Mouse (Mus musculus): ENCODE data around the gene Hey2. TPM values are rescaled to one million over a fixed set of nuclear protein-coding genes. Genes with fewer than 3 reads are reported as not detected.

Hey2 gene
- polyA plus RNA-seq, 1 experiment from 2014 or later, result 3.1 TPM

GRCm38 (mm10) chr10:30840824-30841223 is 1.8 kb downstream of the Hey2 start:
- Histone ChIP-seq H3K4me3 (ENCODE audit: low read depth, low read length) (peak overlapping the region; percentile 56; the same call in 1 of the 2 replicates), H3K27ac (ENCODE audit: low read depth, low read length) (no peak overlapping the region), H3K4me1 (ENCODE audit: control insufficient read depth, insufficient read depth, low read length) (peaks cover 16% of the 10 kb centered on the region), H3K9ac (ENCODE audit: low read length) (no peak overlapping the region), H3K9me3 (replicated peaks; ENCODE audit: control insufficient read depth, low read length) (no peaks in the 10 kb centered on the region), H3K4me2 (ENCODE audit: low read length) (peak overlapping the region; percentile 80), H3K27me3 (replicated peaks; ENCODE audit: control insufficient read depth, insufficient read depth, low read length) (peaks cover 36% of the 10 kb centered on the region), H3K36me3 (ENCODE audit: control insufficient read depth, insufficient read depth, low read length) (no peaks in the 10 kb centered on the region)
- DNase-seq (ENCODE audit: low spot score) (no peak), ATAC-seq (no peak)
- 78% methylated on average over 5 of the region's 5 CpGs for WGBS

- Histone ChIP-seq H3K27me3 (replicated peaks; ENCODE audit: control insufficient read depth, insufficient read depth, low read length) (peaks cover 11% of the 10 kb centered on the region), H3K4me2 (ENCODE audit: low read length) (no peak overlapping the region), H3K27ac (ENCODE audit: low read depth, low read length) (no peak overlapping the region), H3K4me3 (ENCODE audit: low read depth, low read length) (no peak overlapping the region), H3K4me1 (ENCODE audit: control insufficient read depth, insufficient read depth, low read length) (peaks cover 2% of the 10 kb centered on the region; the same call in 1 of the 2 replicates), H3K36me3 (ENCODE audit: control insufficient read depth, insufficient read depth, low read length) (no peaks in the 10 kb centered on the region), H3K9me3 (replicated peaks; ENCODE audit: control insufficient read depth, low read length) (no peaks in the 10 kb centered on the region), H3K9ac (ENCODE audit: low read length) (no peak overlapping the region)
- 6% methylated on average over 1 of the region's 1 CpGs for WGBS
- ATAC-seq, result no peak
- peak; percentile 60 for DNase-seq (ENCODE audit: low spot score)
These were observed 4.4 kb downstream of the Hey2 start for GRCm38 (mm10) chr10:30838188-30838587.

GRCm38 (mm10) chr10:30825049-30825448 is 17.6 kb downstream of the Hey2 start:
- WGBS, result 8% methylated on average over 1 of the region's 1 CpGs
- ATAC-seq, result peak; percentile 74; the same call in 1 of the 2 replicates
- peak; percentile 78 for DNase-seq (ENCODE audit: low spot score)

GRCm38 (mm10) chr10:30810967-30811293 is 31.7 kb downstream of the Hey2 start:
- H3K27ac ChIP-seq (ENCODE audit: low read depth, low read length), result 0 out of 2 replicates have a peak overlapping the region, but pooled peaks have one; percentile 6
- peak overlapping the region; percentile 13; the same call in 1 of the 2 replicates for H3K9ac ChIP-seq (ENCODE audit: low read length)
- ATAC-seq (peak; percentile 96), DNase-seq (ENCODE audit: low spot score) (peak; percentile 95)
- H3K36me3 ChIP-seq (ENCODE audit: control insufficient read depth, insufficient read depth, low read length), result no peaks in the 10 kb centered on the region
- no peaks in the 10 kb centered on the region for H3K4me1 ChIP-seq (ENCODE audit: control insufficient read depth, insufficient read depth, low read length)
- WGBS, result 12% methylated on average over 11 of the region's 11 CpGs
- no peaks in the 10 kb centered on the region for H3K27me3 ChIP-seq (replicated peaks; ENCODE audit: control insufficient read depth, insufficient read depth, low read length)
- no peaks in the 10 kb centered on the region for H3K9me3 ChIP-seq (replicated peaks; ENCODE audit: control insufficient read depth, low read length)
- H3K4me2 ChIP-seq (ENCODE audit: low read length), result peak overlapping the region; percentile 33
- H3K4me3 ChIP-seq (ENCODE audit: low read depth, low read length), result peak overlapping the region; percentile 28

More at GRCm38 (mm10) chr10:30825049-30825448, 17.6 kb downstream of the Hey2 start:
- Histone ChIP-seq H3K9me3 (replicated peaks; ENCODE audit: control insufficient read depth, low read length) (no peaks in the 10 kb centered on the region), H3K4me2 (ENCODE audit: low read length) (no peak overlapping the region), H3K36me3 (ENCODE audit: control insufficient read depth, insufficient read depth, low read length) (no peaks in the 10 kb centered on the region), H3K4me1 (ENCODE audit: control insufficient read depth, insufficient read depth, low read length) (no peaks in the 10 kb centered on the region), H3K27ac (ENCODE audit: low read depth, low read length) (no peak overlapping the region), H3K4me3 (ENCODE audit: low read depth, low read length) (no peak overlapping the region), H3K27me3 (replicated peaks; ENCODE audit: control insufficient read depth, insufficient read depth, low read length) (no peaks in the 10 kb centered on the region), H3K9ac (ENCODE audit: low read length) (no peak overlapping the region)

- H3K27me3 ChIP-seq (replicated peaks; ENCODE audit: control insufficient read depth, insufficient read depth, low read length), result no peaks in the 10 kb centered on the region
- H3K4me2 ChIP-seq (ENCODE audit: low read length), result peak overlapping the region; percentile 33
- ATAC-seq, result peak; percentile 55
- H3K9ac ChIP-seq (ENCODE audit: low read length), result peak overlapping the region; percentile 13; the same call in 1 of the 2 replicates
- no peaks in the 10 kb centered on the region for H3K4me1 ChIP-seq (ENCODE audit: control insufficient read depth, insufficient read depth, low read length)
- 30% methylated on average over 9 of the region's 9 CpGs for WGBS
- H3K4me3 ChIP-seq (ENCODE audit: low read depth, low read length), result peak overlapping the region; percentile 28
- H3K27ac ChIP-seq (ENCODE audit: low read depth, low read length), result 0 out of 2 replicates have a peak overlapping the region, but pooled peaks have one; percentile 6
- no peaks in the 10 kb centered on the region for H3K36me3 ChIP-seq (ENCODE audit: control insufficient read depth, insufficient read depth, low read length)
- peak; percentile 40 for DNase-seq (ENCODE audit: low spot score)
- H3K9me3 ChIP-seq (replicated peaks; ENCODE audit: control insufficient read depth, low read length), result no peaks in the 10 kb centered on the region
These were observed 32.2 kb downstream of the Hey2 start for GRCm38 (mm10) chr10:30810247-30810966.

- Histone ChIP-seq H3K4me3 (ENCODE audit: low read depth, low read length) (peak overlapping the region; percentile 77), H3K9me3 (replicated peaks; ENCODE audit: control insufficient read depth, low read length) (no peaks in the 10 kb centered on the region), H3K27me3 (replicated peaks; ENCODE audit: control insufficient read depth, insufficient read depth, low read length) (no peaks in the 10 kb centered on the region), H3K36me3 (ENCODE audit: control insufficient read depth, insufficient read depth, low read length) (no peaks in the 10 kb centered on the region), H3K4me1 (ENCODE audit: control insufficient read depth, insufficient read depth, low read length) (peaks cover 2% of the 10 kb centered on the region; the same call in 1 of the 2 replicates), H3K4me2 (ENCODE audit: low read length) (peak overlapping the region; percentile 65), H3K9ac (ENCODE audit: low read length) (peak overlapping the region; percentile 92), H3K27ac (ENCODE audit: low read depth, low read length) (peak overlapping the region; percentile 96)
- no peak; the same call in 1 of the 2 replicates for ATAC-seq
- WGBS, result 36% methylated on average over 7 of the region's 7 CpGs
- peak; percentile 38 for DNase-seq (ENCODE audit: low spot score)
These were observed 38.9 kb downstream of the Hey2 start for GRCm38 (mm10) chr10:30803587-30804253.

GRCm38 (mm10) chr10:30802681-30803586 is 39.7 kb downstream of the Hey2 start, which contains the start of gene Ncoa7:
Ncoa7 (minus strand) TSS chr10:30803326.
- no peaks in the 10 kb centered on the region for H3K36me3 ChIP-seq (ENCODE audit: control insufficient read depth, insufficient read depth, low read length)

GRCm38 (mm10) chr10:30802033-30802432 is 40.6 kb downstream of the Hey2 start:
- H3K4me3 ChIP-seq (ENCODE audit: low read depth, low read length), result peak overlapping the region; percentile 77
- ATAC-seq (peak; percentile 1; the same call in 1 of the 2 replicates), DNase-seq (ENCODE audit: low spot score) (peak; percentile 55)
- no peaks in the 10 kb centered on the region for H3K36me3 ChIP-seq (ENCODE audit: control insufficient read depth, insufficient read depth, low read length)
- peak overlapping the region; percentile 65 for H3K4me2 ChIP-seq (ENCODE audit: low read length)
- H3K4me1 ChIP-seq (ENCODE audit: control insufficient read depth, insufficient read depth, low read length), result peaks cover 2% of the 10 kb centered on the region; the same call in 1 of the 2 replicates
- H3K9ac ChIP-seq (ENCODE audit: low read length), result peak overlapping the region; percentile 92
- H3K9me3 ChIP-seq (replicated peaks; ENCODE audit: control insufficient read depth, low read length), result no peaks in the 10 kb centered on the region
- peak overlapping the region; percentile 96 for H3K27ac ChIP-seq (ENCODE audit: low read depth, low read length)
- no peaks in the 10 kb centered on the region for H3K27me3 ChIP-seq (replicated peaks; ENCODE audit: control insufficient read depth, insufficient read depth, low read length)
- WGBS, result 7% methylated on average over 8 of the region's 8 CpGs

More at GRCm38 (mm10) chr10:30802681-30803586, 39.7 kb downstream of the Hey2 start, which contains the start of gene Ncoa7:
- peak; percentile 93 for ATAC-seq
- Histone ChIP-seq H3K27ac (ENCODE audit: low read depth, low read length) (peak within 1 kb of the TSS; percentile 96), H3K4me3 (ENCODE audit: low read depth, low read length) (peak within 1 kb of the TSS; percentile 77), H3K27me3 (replicated peaks; ENCODE audit: control insufficient read depth, insufficient read depth, low read length) (no peaks in the 10 kb centered on the region), H3K9me3 (replicated peaks; ENCODE audit: control insufficient read depth, low read length) (no peaks in the 10 kb centered on the region), H3K4me2 (ENCODE audit: low read length) (peak within 1 kb of the TSS; percentile 65), H3K9ac (ENCODE audit: low read length) (peak within 1 kb of the TSS; percentile 92), H3K4me1 (ENCODE audit: control insufficient read depth, insufficient read depth, low read length) (peaks cover 2% of the 10 kb centered on the region; the same call in 1 of the 2 replicates)
- under 1% methylated on average over 83 of the region's 89 CpGs for WGBS
- DNase-seq (ENCODE audit: low spot score), result peak; percentile 83

Measured in forebrain, embryonic 14.5 days (tissue).